Mouse (Mus musculus): ENCODE measurements around the gene Ndrg3.

Ndrg3 gene

DNA sequence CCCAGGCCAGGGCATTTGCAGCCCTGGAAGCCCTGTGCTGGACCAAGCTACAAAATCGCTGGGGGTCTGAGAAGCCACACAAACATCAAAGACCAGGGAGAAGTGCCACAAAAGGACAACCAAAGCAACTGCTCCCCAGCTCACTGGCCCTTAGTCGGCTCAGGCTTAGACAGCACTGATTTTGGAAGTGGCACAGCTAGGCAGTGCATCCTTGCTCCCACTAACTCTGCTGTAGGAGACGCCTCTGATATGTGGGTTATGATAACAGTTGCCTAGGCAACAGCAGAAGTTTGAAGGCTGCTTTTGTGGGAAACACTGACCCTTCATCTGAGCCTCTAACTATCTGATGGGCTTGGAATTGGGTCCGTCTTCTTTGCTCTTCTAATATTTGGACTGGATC is 92.7 kb downstream of the Ndrg3 start:
- WGBS, result 47% methylated on average over 4 of the region's 4 CpGs

DNA sequence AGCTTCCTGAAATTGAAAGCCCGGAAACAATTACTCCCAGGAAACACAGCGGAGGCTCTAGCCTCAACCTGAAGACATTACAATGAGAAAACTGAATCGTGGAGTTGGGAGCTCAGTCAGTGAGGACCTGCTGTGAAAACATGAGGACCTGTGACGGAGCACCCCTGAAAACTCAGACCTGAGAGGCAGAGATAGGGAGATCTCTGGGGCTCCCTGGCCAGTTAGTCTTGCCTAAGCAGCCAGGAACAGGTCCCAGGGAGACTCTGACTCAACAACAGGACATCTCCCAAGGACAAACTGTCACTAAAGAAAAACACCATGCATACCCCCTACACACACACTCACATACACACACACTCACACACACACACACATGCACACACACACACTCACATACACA is 93.5 kb downstream of the Ndrg3 start:
- WGBS, result 45% methylated on average over 4 of the region's 4 CpGs

DNA sequence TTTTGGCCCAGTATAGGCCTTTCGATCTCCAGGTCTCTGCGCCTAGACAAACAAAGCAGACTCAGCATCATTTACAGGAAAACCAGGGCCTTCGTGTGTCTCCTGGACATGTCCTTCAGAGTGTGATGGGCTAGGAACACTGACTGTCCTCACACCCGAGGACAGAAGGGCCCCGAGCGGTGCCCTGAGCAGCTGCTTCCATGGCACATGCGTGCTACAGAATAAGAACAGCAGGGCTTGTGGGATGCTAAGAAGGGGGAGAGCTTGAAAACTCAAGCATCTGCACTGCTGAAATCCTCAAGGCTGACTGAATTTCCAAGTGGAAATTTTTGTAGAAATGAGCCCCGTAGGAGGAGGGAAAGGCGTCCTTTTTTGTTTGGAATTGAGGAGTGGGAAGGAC is 94.8 kb downstream of the Ndrg3 start:
- 53% methylated on average over 9 of the region's 9 CpGs for WGBS

DNA sequence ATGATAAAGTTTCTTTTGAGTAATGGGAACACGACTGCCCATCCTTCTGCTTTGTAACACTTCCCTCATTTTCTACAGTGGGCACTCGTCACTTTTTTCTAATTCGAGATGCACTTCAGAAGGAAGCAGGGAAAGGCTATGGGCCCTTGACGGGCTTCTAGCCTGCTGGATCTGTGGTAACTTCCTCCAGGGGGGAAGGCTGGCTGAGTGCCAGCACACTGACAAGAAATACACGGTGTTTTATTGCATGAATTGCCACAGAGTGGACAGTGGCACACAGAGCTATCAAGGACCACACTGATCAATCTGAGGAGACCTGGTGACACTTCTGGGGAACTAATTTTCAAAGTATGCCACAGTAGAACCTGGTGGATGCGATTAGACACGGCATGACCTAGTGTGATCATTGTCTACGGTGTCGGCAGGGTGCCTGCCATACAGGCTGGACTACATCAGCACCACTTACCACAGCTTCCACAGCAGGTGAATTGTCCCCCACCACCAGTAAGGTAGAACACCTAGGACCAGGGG is 95.4 kb downstream of the Ndrg3 start:
- WGBS, result 55% methylated on average over 9 of the region's 9 CpGs

DNA sequence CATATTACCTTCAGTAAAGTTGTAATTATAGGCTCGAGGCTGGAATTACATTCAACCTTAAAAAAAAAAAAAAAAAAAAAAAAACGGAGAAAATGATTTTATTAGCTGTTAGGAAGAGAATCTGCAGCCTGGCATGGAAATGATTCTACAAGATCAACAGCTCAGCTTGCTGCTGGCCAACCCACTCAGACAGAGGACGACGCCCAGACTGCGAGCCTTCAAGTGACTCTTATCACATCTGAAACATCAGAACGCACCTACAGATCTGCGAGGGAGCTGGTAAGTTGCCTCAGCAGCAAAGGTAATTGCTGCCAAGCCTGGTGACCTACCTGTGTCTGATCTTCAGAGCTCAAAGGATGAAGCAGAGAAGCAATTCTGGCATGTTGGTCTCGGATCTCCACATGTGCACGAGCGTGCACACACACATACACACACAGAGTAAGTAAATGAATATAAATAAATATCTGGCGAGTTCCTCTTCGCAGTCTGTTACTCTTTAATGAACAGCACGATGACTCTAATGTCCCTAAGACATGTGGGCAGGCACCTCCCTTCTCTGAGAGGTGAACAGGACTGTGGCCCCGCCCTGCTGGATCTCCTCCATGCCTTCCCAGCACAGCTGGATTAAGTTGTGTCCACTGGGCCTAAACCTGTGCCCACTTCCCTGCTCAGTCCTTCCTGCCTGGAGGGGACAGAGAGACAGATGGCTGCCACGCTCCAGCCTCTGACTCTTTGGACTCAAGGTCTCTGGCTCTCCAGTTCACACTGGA is 97.2 kb downstream of the Ndrg3 start:
- WGBS, result 71% methylated on average over 15 of the region's 15 CpGs

DNA sequence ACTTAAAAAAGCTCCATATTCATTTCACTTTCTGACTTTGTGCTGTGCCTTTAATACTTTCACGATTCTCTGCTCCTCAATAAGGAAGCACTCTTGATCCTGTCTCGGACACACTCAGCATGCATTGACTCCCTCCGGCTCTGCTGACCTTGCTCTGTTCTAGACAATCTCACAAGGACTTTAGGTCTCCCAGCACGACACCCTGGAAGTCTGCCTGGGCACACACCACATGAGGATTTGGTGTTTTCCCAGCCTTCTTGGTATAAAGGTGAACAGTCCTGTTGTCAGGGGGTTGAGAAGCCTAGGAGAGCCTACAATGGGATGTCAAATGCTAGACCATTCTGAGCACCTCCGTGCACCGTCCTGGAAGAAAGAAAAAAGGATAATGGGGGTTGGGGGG is 99.0 kb downstream of the Ndrg3 start:
- 70% methylated on average over 6 of the region's 6 CpGs for WGBS

DNA sequence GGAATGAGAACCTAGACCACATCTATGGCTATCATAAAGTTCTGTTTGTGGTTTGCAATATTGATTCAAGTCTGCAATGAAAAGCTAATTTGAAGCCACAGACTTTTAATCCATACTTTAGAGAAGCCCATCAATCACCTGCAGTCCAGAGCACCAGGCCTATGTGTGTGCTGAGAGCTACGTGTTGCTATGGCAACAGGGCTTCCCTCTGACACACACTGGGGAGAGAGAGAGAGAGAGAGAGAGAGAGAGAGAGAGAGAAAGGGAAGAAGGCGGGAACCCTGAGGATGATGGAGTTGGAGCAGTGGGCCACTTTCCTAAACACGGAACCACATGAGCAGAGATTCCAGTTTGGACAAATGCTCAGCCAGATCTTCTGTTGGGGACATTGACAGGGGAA is 99.6 kb downstream of the Ndrg3 start:
- 61% methylated on average over 3 of the region's 3 CpGs for WGBS

DNA sequence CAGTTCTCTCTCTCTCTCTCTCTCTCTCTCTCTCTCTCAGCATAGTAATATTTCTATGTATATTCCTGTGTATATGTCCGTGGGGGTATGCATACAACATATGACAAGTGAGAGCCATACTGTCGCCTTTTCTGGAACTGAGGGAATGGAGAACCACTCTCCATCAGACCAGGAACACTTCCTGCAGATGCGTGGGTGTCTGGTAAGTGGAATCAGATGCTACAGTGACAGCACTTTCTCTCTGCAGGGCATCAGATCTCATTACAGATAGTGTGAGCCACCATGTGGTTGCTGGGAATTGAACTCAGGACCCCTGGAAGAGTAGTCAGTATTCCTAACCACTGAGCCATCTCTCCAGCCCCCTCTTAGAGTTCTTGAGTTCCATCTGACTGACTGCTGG is 103.4 kb downstream of the Ndrg3 start:
- WGBS, result 33% methylated on average over 3 of the region's 3 CpGs

DNA sequence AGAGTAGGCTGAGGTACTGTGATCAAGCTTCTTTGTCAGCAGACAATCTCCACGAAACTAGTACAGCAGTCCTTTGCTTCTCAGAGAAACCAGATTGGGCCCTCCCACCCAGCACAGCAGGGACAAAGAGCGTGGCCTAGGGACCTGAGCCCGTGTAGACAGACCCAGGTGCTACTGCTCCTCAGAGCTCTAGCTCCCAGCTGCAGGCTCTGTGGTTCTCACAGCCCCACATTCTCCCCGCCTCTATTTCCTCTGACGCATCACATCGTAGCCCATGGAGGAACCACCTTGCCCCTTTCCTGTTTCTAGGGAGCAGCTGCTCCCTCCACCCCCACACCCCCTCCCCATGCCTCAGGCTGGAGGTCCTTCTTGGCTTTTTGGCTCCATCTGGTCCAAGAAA is 104.8 kb downstream of the Ndrg3 start, which contains the start of gene Sla2:
Gene Sla2, minus strand, starts transcription at position 176 of the 400 bp plus-strand sequence.
- WGBS, result 87% methylated on average over 6 of the region's 6 CpGs

DNA sequence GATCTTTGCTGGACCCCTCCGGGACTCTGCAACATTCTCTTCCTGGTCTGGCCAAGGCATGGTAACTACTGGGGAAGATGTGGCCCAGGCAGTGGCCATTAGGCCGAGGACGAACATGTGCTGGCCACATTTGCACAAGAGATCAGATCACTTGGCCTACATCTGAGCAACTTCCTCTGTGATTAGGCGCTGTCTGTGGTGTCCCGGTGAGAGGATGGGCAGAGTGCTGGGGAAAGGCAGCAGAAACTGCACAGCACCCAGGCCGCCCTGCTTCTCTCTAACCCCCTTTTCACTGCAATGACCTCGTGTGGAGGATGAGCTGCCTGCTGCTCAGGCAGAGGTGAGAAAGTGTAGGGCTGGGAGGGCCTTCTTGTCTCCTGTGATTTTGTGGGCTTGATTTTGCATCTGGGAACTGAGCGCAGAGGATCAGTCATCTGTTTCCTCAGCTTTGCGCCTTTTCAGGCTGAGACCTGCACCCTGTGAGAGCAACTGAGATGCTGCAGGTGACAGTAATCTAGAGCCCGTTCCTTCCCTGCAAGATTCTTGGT is 105.7 kb downstream of the Ndrg3 start:
- WGBS, result 79% methylated on average over 10 of the region's 10 CpGs

DNA sequence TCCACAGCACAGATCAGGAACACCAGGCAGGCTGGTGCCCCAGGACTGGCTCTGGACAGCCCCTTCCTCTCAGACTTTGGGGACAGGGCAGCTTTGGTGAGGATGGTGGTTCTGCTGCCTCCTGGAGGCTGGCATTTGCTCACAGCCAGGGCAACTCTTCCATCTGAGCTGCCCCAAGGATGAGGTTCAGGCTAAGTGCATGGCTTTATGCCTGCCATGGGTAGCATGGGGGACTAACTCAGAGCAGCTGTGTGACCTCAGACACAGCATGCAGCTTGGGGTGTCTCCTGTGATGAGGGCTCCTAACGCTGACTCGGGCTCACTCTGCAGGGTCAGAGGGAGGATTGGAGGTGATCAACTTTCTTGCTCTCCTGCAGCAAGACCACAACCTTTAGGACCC is 106.2 kb downstream of the Ndrg3 start:
- 74% methylated on average over 2 of the region's 2 CpGs for WGBS

DNA sequence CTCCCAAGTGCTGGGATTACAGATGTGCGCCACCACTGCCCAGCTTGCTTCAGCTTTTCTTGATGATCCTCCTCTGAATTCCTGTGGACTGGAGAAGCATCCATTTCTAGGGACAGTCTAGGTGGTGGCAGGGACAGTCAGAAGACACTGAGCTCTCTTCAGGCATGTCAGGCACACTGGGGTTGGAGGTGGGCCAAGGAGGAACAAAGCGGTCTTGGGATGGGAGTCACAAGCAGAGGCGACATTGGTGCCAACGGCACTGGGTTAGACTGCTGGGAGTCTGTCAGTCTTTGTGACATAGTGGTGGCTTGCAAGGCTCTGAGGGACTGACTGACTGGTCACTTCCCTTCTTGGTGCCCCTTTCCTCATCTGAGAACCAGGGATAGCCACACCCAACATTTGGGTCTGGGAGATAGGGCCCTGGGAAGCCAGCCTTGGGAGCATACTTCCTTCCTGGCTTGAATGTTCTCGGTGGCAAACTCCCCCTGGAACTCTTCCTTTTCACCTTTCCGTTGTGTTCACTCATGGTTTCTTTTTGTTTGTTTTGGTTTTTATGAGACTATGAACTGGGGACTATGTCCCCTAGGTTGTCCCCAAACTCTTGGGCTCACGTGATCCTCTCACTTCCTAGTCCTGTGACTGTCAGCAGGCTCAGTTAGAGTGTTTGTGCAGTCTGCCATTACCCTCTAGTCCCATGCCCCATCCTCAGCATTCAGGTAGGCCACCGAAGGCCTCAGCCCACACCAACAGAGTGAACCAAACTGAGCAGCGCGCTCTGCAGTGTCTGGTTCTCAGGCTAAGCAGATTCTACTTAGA is 107.3 kb downstream of the Ndrg3 start:
- 81% methylated on average over 10 of the region's 10 CpGs for WGBS

DNA sequence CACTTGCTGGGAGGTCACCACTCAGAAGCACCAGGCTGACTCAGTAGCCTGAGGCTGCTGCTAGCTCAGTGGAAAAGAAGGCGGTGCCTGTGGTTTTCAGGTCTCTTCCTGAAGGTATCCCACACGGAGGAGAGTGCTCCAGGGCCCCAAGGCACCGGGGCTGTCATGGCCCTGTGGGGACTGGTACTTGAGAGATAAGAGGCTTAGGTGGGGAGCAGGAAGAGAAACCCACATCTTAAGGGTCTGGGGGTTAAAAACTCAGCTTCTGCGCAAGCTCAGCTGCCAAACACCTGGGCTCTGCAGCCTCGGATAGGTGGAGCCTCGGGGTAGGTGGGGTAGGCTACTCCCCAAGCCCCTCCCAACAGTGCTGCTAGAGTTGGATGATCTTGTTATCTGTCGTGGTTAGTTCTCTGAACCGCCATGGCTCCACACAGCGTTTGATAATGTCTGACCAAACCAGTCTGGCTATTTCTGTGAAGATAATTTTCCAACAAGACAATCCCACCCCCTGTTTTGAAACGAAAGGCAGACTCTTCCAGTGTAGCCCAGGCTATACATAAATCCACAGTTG is 109.3 kb downstream of the Ndrg3 start:
- 72% methylated on average over 10 of the region's 10 CpGs for WGBS

DNA sequence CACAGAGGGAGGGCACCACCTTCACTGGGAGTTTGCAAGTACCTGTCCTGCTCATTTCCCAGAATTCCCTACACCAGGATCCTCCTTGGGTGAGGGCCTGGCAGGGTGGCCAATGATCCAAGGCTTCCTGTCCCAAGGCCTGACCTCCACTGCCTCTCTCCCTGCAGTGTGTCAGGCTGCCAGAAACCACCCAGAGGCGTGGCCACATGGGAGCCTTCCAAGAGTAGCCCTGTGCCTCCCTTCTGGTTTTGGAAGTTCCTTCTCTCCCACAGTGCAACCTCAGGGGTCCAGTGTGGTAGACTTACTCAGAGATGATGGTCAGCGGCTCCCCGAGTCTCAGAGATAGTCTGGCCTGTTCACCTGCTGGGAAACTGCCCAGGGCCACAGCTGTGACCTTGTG is 112.3 kb downstream of the Ndrg3 start:
- WGBS, result 95% methylated on average over 3 of the region's 3 CpGs

DNA sequence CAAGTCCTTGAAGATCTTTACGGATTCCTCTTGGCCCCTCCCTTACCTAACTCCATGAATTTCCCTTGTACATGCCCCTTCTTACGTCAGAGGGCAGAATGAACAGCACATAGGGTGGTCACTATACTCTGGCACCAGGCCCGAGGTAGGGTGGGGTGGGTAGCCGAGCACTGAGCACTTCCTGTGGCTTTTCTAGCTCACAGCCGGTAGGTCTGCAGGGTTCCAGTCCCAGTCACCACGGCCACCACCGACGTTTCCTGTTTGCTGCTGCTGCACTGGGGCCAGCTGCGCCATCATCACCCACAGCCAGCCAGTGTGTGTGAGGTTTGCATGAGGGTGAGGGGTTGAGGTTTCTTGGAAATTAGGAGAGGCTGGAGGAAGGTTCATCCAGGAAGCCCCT is 114.1 kb downstream of the Ndrg3 start:
- WGBS, result 56% methylated on average over 9 of the region's 9 CpGs
